8 mouse cellular contexts compared by ENCODE assay signal in genomic region chr11:84067720-84068190, GRCm38 (mm10). TPM values are rescaled to one million over a fixed set of nuclear protein-coding genes. Genes with fewer than 3 reads are reported as not detected.
DNase-seq lines count a peak whose midpoint lies in the region; ATAC-seq and TF ChIP-seq lines count a peak whose summit lies in the region.

No protein-coding gene starts in this region.

- 3% methylated on average over 21 of the region's 21 CpGs for WGBS in kidney, adult 2 months
- 2% methylated on average over 21 of the region's 21 CpGs for WGBS in limb, embryonic 12.5 days
- WGBS in neural tube, embryonic 14.5 days, result 2% methylated on average over 21 of the region's 21 CpGs

- 0 out of 2 replicates have a peak, but pooled peaks have one; percentile 48 for ATAC-seq in limb, embryonic 12.5 days (ENCODE audit: insufficient number of reproducible peaks, insufficient read depth, low FRiP score, low TSS enrichment, low read depth)
- no peak; the same call in 1 of the 2 replicates for ATAC-seq in neural tube, embryonic 14.5 days (ENCODE audit: low read depth)

- H3K27me3 ChIP-seq in kidney, adult 2 months (replicated peaks; ENCODE audit: control insufficient read depth, insufficient read depth, low read length), result no peaks in the 10 kb centered on the region
- H3K27me3 ChIP-seq in limb, embryonic 12.5 days, result peaks cover 48% of the 10 kb centered on the region
- peaks cover 4% of the 10 kb centered on the region; the same call in 1 of the 2 replicates for H3K27me3 ChIP-seq in neural tube, embryonic 14.5 days (ENCODE audit: control insufficient read depth, insufficient read depth, low read length)

- intact Hi-C loops in left cerebral cortex, postnatal 4 days (cut with DNase I), result loop anchor here (5.0 kb wide), 1 partner anchor 55 kb away; no protein-coding TSS in a partner anchor

- H3K9ac ChIP-seq in limb, embryonic 12.5 days (replicated peaks), result peak overlapping the region; percentile 73
- peak overlapping the region; percentile 63 for H3K9ac ChIP-seq in neural tube, embryonic 14.5 days (replicated peaks; ENCODE audit: low read depth, low read length)

- no peaks in the 10 kb centered on the region for H3K9me3 ChIP-seq in limb, embryonic 12.5 days
- no peaks in the 10 kb centered on the region for H3K9me3 ChIP-seq in neural tube, embryonic 14.5 days (ENCODE audit: control insufficient read depth, low read length)

- H3K4me1 ChIP-seq in kidney, adult 2 months (ENCODE audit: control insufficient read depth, insufficient read depth, low read length), result peaks cover 15% of the 10 kb centered on the region
- peaks cover 6% of the 10 kb centered on the region for H3K4me1 ChIP-seq in embryonic fibroblast, embryonic 13.5 days (ENCODE audit: control insufficient read depth, insufficient read depth, low read length)
- H3K4me1 ChIP-seq in limb, embryonic 12.5 days (replicated peaks), result peaks cover 15% of the 10 kb centered on the region
- H3K4me1 ChIP-seq in neural tube, embryonic 14.5 days (ENCODE audit: control insufficient read depth, insufficient read depth, low read length), result peaks cover 3% of the 10 kb centered on the region; the same call in 1 of the 2 replicates

- H3K4me2 ChIP-seq in limb, embryonic 12.5 days, result peak overlapping the region; percentile 79
- H3K4me2 ChIP-seq in neural tube, embryonic 14.5 days (ENCODE audit: low read depth, low read length), result peak overlapping the region; percentile 95

- TF ChIP-seq CTCF in kidney, adult 2 months (conservative IDR thresholded peaks at IDR 0.05; ENCODE audit: insufficient read depth, insufficient read length, low read depth, low read length), result no peak
- TF ChIP-seq CTCF in embryonic fibroblast, embryonic 13.5 days (IDR thresholded peaks at IDR 0.05; ENCODE audit: borderline replicate concordance, insufficient read depth, low read length), result no peak

- DNase-seq in kidney, adult 2 months, result peak; percentile 36
- no peak for DNase-seq in kidney, adult 9 months
- DNase-seq in ES-CJ7 (ENCODE audit: low read depth, low spot score), result peak; percentile 23
- DNase-seq in left cerebral cortex, postnatal 4 days, result no peak
- DNase-seq in cerebellum, postnatal 14 days, result no peak

- peak overlapping the region; percentile 73 for H3K4me3 ChIP-seq in kidney, adult 2 months (ENCODE audit: insufficient read depth, low read depth, low read length)
- peak overlapping the region; percentile 87 for H3K4me3 ChIP-seq in embryonic fibroblast, embryonic 13.5 days (ENCODE audit: insufficient read depth, low read length)
- peak overlapping the region; percentile 73 for H3K4me3 ChIP-seq in limb, embryonic 12.5 days (replicated peaks)
- peak overlapping the region; percentile 62 for H3K4me3 ChIP-seq in neural tube, embryonic 14.5 days (ENCODE audit: low read depth, low read length)

- H3K27ac ChIP-seq in kidney, adult 2 months (ENCODE audit: insufficient read depth, low read depth, low read length), result no peak overlapping the region
- H3K27ac ChIP-seq in embryonic fibroblast, embryonic 13.5 days (ENCODE audit: insufficient read depth, low read length), result peak overlapping the region; percentile 57
- no peak overlapping the region for H3K27ac ChIP-seq in limb, embryonic 12.5 days
- H3K27ac ChIP-seq in neural tube, embryonic 14.5 days (ENCODE audit: low read depth, low read length), result no peak overlapping the region

- no peaks in the 10 kb centered on the region for H3K36me3 ChIP-seq in kidney, adult 2 months (ENCODE audit: control insufficient read depth, insufficient read depth, low read length)
- no peaks in the 10 kb centered on the region for H3K36me3 ChIP-seq in limb, embryonic 12.5 days
- no peaks in the 10 kb centered on the region for H3K36me3 ChIP-seq in neural tube, embryonic 14.5 days (ENCODE audit: control insufficient read depth, insufficient read depth, low read length)

- no peak for TF ChIP-seq POLR2A in kidney, adult 2 months (IDR thresholded peaks at IDR 0.05; ENCODE audit: low read depth, low read length)
- TF ChIP-seq POLR2A in embryonic fibroblast, embryonic 13.5 days (IDR thresholded peaks at IDR 0.05; ENCODE audit: low read depth, low read length), result no peak

RNA-seq across cellular contexts. Expression of gene Dusp14, which starts 1.3 kb away (rescaled TPM):
- polyA plus RNA-seq in kidney, adult 2 months (2012; rRNA removed), result 60.3 and 65.0 TPM in 2 replicates
- 16.2 and 21.0 TPM in 2 replicates for polyA plus RNA-seq in embryonic fibroblast, embryonic 13.5 days (2011; ENCODE audit: insufficient read length, low read depth, missing spikeins)
- 9.6 TPM in 2 replicates for polyA plus RNA-seq in limb, embryonic 12.5 days (2016; fragmentation: Nextera tagmentation; extraction: Ambion mirVana)
- 6.9 and 7.6 TPM in 2 replicates for polyA plus RNA-seq in neural tube, embryonic 14.5 days (2014; fragmentation: Nextera tagmentation; extraction: Ambion mirVana)
- 1 to 10 TPM; 6.3 to 7.1 TPM for total RNA-seq in left cerebral cortex, postnatal 4 days (2021)

Comparison
In these comparisons a context has a peak if more than half of its experiments do, and no peak if none do; other contexts are left out.
1. DNase-seq: peak in kidney, adult 2 months (single experiment) and ES-CJ7 (single experiment); none in kidney, adult 9 months (single experiment), left cerebral cortex, postnatal 4 days (single experiment) and cerebellum, postnatal 14 days (0 of 2).
2. Peak in every context shown above with its lines, with median percentiles within 50 percentile points of each other: H3K4me3 ChIP-seq.